Mouse (Mus musculus): ENCODE measurements at regions not wholly inside any gene's neighbourhood (a gene's known extent, or its start where the extent isn't known, plus 50 kb on each side); places are given as distances from the start of the nearest gene placed in this dataset.

DNA sequence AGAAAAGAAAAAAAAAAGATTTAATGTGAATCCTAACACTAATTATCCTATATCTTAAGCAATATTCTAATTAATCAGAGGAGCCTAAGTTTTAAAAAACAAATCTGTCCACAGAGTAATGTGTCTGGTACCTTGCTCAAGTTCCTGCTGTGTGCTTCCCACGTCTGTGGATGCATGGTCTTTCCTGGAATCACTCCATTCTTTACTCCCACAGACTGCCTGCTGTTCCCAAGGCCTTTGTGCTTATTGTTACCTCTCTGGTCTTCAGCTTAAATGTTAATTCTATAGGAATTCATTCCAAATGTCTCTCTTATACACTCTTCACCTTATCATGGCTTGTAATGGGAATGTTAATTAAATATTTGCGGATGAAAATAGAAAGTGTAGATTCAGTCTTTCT, 315.3 kb upstream of the Tmprss15 start:
- TF ChIP-seq POLR2A (IDR thresholded peaks at IDR 0.05; ENCODE audit: borderline replicate concordance, extremely low read depth, low read depth, low read length) (no peak), CTCF (IDR thresholded peaks at IDR 0.05; ENCODE audit: insufficient read depth, low read length) (no peak)

Data from lung, adult 2 months (tissue).